Mouse (Mus musculus): ENCODE measurements around the gene Ccdc157. TPM values are rescaled to one million over a fixed set of nuclear protein-coding genes. Genes with fewer than 3 reads are reported as not detected.
"Not testable (repeated sequence)": the region's sequence is repeated elsewhere in the genome, so short reads cannot be mapped to it uniquely, and the experiment has no call there.

Ccdc157 gene
- polyA plus RNA-seq, 1 experiment from 2014 or later = 5.7 TPM

DNA sequence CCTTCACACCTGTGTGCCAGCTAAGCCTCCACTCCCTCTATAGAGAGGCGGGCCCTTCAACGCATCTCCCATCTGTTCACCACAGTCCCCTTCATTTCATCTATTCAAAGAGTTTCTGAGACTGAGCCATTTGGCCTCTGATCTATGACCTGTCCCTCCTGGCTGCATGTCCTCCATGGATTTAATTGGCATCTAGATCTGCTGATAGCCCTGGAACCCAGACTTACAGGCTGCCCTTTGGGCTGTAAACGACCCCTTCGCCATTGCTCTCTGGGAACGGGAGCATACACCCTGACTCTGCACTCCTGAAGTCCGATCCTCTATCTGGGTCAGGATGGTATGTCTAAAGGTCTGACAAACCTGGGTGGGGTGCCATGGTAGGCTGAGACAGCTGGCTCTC, 47.2 kb downstream of the Ccdc157 start:
- WGBS = 72% methylated on average over 6 of the region's 6 CpGs
- H3K9ac ChIP-seq (replicated peaks; ENCODE audit: low read depth, low read length) = no peak overlapping the region
- H3K27ac ChIP-seq (ENCODE audit: low read length) = no peak overlapping the region
- ATAC-seq (ENCODE audit: insufficient number of reproducible peaks, insufficient read depth, low FRiP score, low read depth) = no peak
- H3K36me3 ChIP-seq (ENCODE audit: control insufficient read depth, insufficient read depth, low read length) = no peaks in the 10 kb centered on the region
- H3K4me1 ChIP-seq (ENCODE audit: control insufficient read depth, insufficient read depth, low read length) = peaks cover 3% of the 10 kb centered on the region; the same call in 1 of the 2 replicates
- H3K9me3 ChIP-seq (ENCODE audit: control insufficient read depth, low read depth, low read length) = no peaks in the 10 kb centered on the region
- no peaks in the 10 kb centered on the region for H3K27me3 ChIP-seq (ENCODE audit: control insufficient read depth, insufficient read depth, low read length)
- H3K4me3 ChIP-seq (ENCODE audit: low read depth, low read length) = no peak overlapping the region
- no peak overlapping the region for H3K4me2 ChIP-seq (replicated peaks; ENCODE audit: low read depth, low read length)

DNA sequence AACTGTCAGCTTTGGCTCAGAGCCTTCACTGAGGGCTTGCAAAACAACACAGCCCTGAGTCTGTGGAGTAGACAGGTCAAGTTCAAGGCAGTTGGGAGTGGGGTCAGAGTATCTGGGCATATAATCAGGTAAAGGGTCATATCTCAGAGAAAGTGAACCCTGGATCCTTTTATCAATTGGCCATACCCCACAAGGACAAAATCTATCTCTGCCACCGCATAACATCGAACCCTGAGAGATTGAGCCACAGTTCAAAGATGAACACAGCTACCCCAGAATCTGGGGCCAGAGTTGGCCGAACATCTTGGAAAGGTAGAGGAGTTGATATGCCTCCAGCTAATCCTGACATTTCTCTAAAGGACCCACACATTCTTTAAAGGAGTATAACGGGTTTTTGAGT, 48.1 kb downstream of the Ccdc157 start:
- ATAC-seq (ENCODE audit: insufficient number of reproducible peaks, insufficient read depth, low FRiP score, low read depth) = no peak

DNA sequence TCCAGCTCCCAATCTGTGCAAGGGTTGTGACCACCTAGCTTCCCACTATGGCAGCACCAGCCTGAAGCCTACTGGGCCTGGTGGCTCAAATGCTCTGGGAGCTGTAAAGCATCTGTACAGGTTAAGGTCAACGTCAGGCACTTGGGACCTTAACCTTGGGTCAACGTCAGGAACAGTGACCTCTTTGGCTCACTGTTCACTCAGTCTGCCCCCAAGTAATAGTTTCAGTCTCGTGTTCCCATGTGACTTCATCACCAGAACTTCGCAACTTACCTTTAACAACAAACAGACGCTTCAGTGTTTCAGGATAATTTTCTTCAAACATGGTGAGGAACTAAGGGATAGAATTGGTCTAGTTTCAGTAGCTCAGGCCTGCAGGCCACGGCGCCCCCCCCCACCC, 51.4 kb downstream of the Ccdc157 start:
- Histone ChIP-seq H3K4me2 (replicated peaks; ENCODE audit: low read depth, low read length) (no peak overlapping the region), H3K4me1 (ENCODE audit: control insufficient read depth, insufficient read depth, low read length) (no peaks in the 10 kb centered on the region), H3K9me3 (ENCODE audit: control insufficient read depth, low read depth, low read length) (no peaks in the 10 kb centered on the region), H3K27me3 (ENCODE audit: control insufficient read depth, insufficient read depth, low read length) (no peaks in the 10 kb centered on the region), H3K4me3 (ENCODE audit: low read depth, low read length) (no peak overlapping the region), H3K36me3 (ENCODE audit: control insufficient read depth, insufficient read depth, low read length) (no peaks in the 10 kb centered on the region), H3K9ac (replicated peaks; ENCODE audit: low read depth, low read length) (no peak overlapping the region), H3K27ac (ENCODE audit: low read length) (no peak overlapping the region)
- no peak for ATAC-seq (ENCODE audit: insufficient number of reproducible peaks, insufficient read depth, low FRiP score, low read depth)
- 77% methylated on average over 7 of the region's 7 CpGs for WGBS

More for the DNA sequence above, 48.1 kb downstream of the Ccdc157 start:
- no peaks in the 10 kb centered on the region for H3K36me3 ChIP-seq (ENCODE audit: control insufficient read depth, insufficient read depth, low read length)
- no peak overlapping the region for H3K4me3 ChIP-seq (ENCODE audit: low read depth, low read length)
- no peak overlapping the region for H3K4me2 ChIP-seq (replicated peaks; ENCODE audit: low read depth, low read length)
- H3K27me3 ChIP-seq (ENCODE audit: control insufficient read depth, insufficient read depth, low read length) = no peaks in the 10 kb centered on the region
- no peak overlapping the region for H3K27ac ChIP-seq (ENCODE audit: low read length)
- no peaks in the 10 kb centered on the region for H3K4me1 ChIP-seq (ENCODE audit: control insufficient read depth, insufficient read depth, low read length)
- no peaks in the 10 kb centered on the region for H3K9me3 ChIP-seq (ENCODE audit: control insufficient read depth, low read depth, low read length)
- WGBS = 84% methylated on average over 4 of the region's 4 CpGs
- H3K9ac ChIP-seq (replicated peaks; ENCODE audit: low read depth, low read length) = no peak overlapping the region

DNA sequence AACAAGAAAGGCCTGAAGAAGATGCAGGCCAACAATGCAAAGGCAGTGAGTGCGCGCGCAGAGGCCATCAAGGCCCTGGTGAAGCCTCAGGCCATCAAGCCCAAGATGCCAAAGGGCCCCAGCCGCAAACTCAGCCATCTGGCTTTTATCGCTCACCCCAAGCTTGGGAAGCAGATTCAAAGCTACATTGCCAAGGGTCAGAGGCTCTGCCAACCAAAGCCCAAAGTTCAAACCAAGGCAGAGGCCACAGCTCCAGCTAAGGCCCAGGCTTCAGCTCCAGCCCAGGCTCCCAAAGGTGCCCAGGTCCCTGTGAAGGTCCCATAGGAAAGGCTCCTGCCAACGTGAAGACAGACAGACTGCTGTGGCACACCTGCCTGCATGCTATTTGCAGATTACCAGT, 52.2 kb downstream of the Ccdc157 start:
- ATAC-seq (ENCODE audit: insufficient number of reproducible peaks, insufficient read depth, low FRiP score, low read depth); H3K4me1 ChIP-seq (ENCODE audit: control insufficient read depth, insufficient read depth, low read length); H3K36me3 ChIP-seq (ENCODE audit: control insufficient read depth, insufficient read depth, low read length); H3K27ac ChIP-seq (ENCODE audit: low read length); H3K9ac ChIP-seq (replicated peaks; ENCODE audit: low read depth, low read length); H3K4me3 ChIP-seq (ENCODE audit: low read depth, low read length); H3K9me3 ChIP-seq (ENCODE audit: control insufficient read depth, low read depth, low read length); H3K4me2 ChIP-seq (replicated peaks; ENCODE audit: low read depth, low read length); H3K27me3 ChIP-seq (ENCODE audit: control insufficient read depth, insufficient read depth, low read length): not testable (repeated sequence)
- 89% methylated on average over 6 of the region's 6 CpGs for WGBS

DNA sequence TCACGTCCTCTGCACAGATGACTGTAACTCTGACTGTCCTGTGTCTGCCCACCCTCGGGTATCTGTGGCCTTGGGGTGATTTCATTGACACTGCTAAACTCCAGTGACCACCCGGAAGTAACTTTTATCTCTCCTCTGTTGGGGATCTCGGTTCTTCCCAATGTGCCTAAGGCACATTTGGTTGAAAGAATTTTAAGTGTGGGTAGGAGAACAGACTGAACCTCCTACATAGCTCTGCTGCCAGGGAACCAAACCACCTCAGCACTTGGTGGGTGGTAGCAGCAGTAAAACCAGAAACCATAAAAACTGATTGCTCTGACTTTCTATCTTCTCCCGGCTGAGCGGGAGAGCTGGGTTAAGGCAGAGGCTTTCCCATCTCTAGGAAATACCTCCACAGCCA, 54.6 kb downstream of the Ccdc157 start:
- Histone ChIP-seq H3K4me1 (ENCODE audit: control insufficient read depth, insufficient read depth, low read length) (no peaks in the 10 kb centered on the region), H3K27ac (ENCODE audit: low read length) (no peak overlapping the region), H3K4me2 (replicated peaks; ENCODE audit: low read depth, low read length) (no peak overlapping the region), H3K9ac (replicated peaks; ENCODE audit: low read depth, low read length) (no peak overlapping the region), H3K36me3 (ENCODE audit: control insufficient read depth, insufficient read depth, low read length) (no peaks in the 10 kb centered on the region), H3K27me3 (ENCODE audit: control insufficient read depth, insufficient read depth, low read length) (no peaks in the 10 kb centered on the region), H3K4me3 (ENCODE audit: low read depth, low read length) (no peak overlapping the region), H3K9me3 (ENCODE audit: control insufficient read depth, low read depth, low read length) (no peaks in the 10 kb centered on the region)
- 78% methylated on average over 6 of the region's 6 CpGs for WGBS
- no peak for ATAC-seq (ENCODE audit: insufficient number of reproducible peaks, insufficient read depth, low FRiP score, low read depth)

DNA sequence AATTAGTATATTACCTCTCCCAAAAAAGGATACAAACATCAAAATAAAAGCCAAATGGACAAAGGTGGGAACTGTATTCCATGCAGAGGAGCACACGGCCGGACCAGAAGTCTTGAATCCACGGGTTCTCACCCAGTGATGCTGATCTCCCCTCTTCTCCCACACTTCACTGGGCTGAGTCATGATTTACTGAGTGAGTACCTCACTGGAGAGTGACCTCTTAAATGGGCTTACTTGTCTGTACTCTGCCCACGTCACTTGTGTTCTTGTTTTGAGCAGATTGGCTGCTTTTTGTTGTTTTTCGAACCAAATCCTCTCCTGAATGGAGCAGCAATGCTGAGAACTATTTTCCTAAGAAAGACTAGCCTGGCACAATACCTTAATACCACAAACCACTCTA, 55.1 kb downstream of the Ccdc157 start:
- 84% methylated on average over 5 of the region's 5 CpGs for WGBS
- Histone ChIP-seq H3K9me3 (ENCODE audit: control insufficient read depth, low read depth, low read length) (no peaks in the 10 kb centered on the region), H3K27me3 (ENCODE audit: control insufficient read depth, insufficient read depth, low read length) (no peaks in the 10 kb centered on the region), H3K9ac (replicated peaks; ENCODE audit: low read depth, low read length) (no peak overlapping the region), H3K4me2 (replicated peaks; ENCODE audit: low read depth, low read length) (no peak overlapping the region), H3K4me1 (ENCODE audit: control insufficient read depth, insufficient read depth, low read length) (no peaks in the 10 kb centered on the region), H3K27ac (ENCODE audit: low read length) (no peak overlapping the region), H3K36me3 (ENCODE audit: control insufficient read depth, insufficient read depth, low read length) (no peaks in the 10 kb centered on the region), H3K4me3 (ENCODE audit: low read depth, low read length) (no peak overlapping the region)
- ATAC-seq (ENCODE audit: insufficient number of reproducible peaks, insufficient read depth, low FRiP score, low read depth) = no peak

DNA sequence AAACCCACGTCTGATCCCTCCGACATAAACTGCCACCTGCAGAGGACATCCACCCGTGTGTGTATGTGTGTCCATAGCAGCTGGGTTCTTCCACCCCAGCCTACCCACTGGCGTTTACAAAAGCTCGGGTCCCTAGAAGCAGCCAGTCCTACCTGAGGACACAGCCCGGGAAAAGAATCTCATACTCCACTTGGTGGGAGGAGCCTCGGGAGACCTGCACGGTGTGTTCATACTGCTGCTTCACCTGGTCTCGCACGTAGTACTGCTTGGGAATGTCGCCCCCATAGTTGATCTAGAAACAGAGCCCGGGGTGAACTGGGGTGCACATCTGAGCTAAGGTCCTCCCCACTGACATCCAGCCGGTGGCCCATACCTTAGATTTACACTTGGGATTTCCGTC, 56.6 kb downstream of the Ccdc157 start:
- no peak overlapping the region for H3K27ac ChIP-seq (ENCODE audit: low read length)
- H3K9me3 ChIP-seq (ENCODE audit: control insufficient read depth, low read depth, low read length) = no peaks in the 10 kb centered on the region
- H3K9ac ChIP-seq (replicated peaks; ENCODE audit: low read depth, low read length) = no peak overlapping the region
- no peaks in the 10 kb centered on the region for H3K27me3 ChIP-seq (ENCODE audit: control insufficient read depth, insufficient read depth, low read length)
- no peak overlapping the region for H3K4me3 ChIP-seq (ENCODE audit: low read depth, low read length)
- 58% methylated on average over 14 of the region's 14 CpGs for WGBS
- no peaks in the 10 kb centered on the region for H3K4me1 ChIP-seq (ENCODE audit: control insufficient read depth, insufficient read depth, low read length)
- H3K4me2 ChIP-seq (replicated peaks; ENCODE audit: low read depth, low read length) = no peak overlapping the region
- H3K36me3 ChIP-seq (ENCODE audit: control insufficient read depth, insufficient read depth, low read length) = no peaks in the 10 kb centered on the region
- ATAC-seq (ENCODE audit: insufficient number of reproducible peaks, insufficient read depth, low FRiP score, low read depth) = no peak

DNA sequence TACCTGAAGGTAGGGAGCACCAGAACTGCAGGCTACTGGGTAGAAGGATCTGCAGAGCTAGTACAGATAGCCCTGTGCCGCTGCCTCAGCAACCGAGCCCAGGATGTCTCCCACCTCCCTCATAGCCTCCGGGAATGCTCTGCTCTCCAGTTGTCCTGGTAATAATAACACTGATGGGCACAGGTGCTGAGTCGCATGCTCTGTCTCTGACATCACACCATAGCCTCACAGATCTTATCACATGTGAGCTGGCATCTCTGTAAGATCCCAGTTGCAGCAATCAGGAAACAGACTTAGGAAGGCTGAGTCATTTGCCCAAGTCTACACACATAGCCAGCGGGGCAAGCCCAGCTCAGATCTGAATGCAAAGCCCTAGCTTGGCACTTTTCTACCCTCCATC, 58.2 kb downstream of the Ccdc157 start:
- no peak overlapping the region for H3K9ac ChIP-seq (replicated peaks; ENCODE audit: low read depth, low read length)
- no peak overlapping the region for H3K4me3 ChIP-seq (ENCODE audit: low read depth, low read length)
- no peak for ATAC-seq (ENCODE audit: insufficient number of reproducible peaks, insufficient read depth, low FRiP score, low read depth)
- WGBS = 76% methylated on average over 5 of the region's 5 CpGs
- H3K4me2 ChIP-seq (replicated peaks; ENCODE audit: low read depth, low read length) = no peak overlapping the region
- peaks cover 5% of the 10 kb centered on the region; the same call in 1 of the 2 replicates for H3K4me1 ChIP-seq (ENCODE audit: control insufficient read depth, insufficient read depth, low read length)
- no peaks in the 10 kb centered on the region for H3K27me3 ChIP-seq (ENCODE audit: control insufficient read depth, insufficient read depth, low read length)
- no peaks in the 10 kb centered on the region for H3K36me3 ChIP-seq (ENCODE audit: control insufficient read depth, insufficient read depth, low read length)
- H3K27ac ChIP-seq (ENCODE audit: low read length) = no peak overlapping the region
- no peaks in the 10 kb centered on the region for H3K9me3 ChIP-seq (ENCODE audit: control insufficient read depth, low read depth, low read length)

DNA sequence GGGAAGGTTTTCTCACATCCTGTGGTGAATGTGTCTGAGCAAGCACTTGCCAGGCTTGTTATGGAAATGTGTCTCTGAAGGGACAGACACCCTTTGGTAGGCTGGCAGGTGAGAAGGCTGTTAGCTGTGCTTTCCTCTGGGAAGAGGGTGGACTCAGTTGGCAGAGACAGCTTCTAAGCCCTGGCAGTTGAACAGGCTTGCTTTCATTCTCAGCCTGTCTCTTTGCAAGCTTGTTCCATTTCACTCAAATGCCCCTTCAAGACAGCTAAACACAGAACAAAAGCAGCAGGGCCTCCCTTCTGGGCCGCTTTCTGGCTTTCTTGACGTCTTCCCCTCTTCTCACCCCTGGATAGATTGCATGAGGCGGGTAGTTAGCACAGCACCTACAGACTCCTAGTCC, 60.6 kb downstream of the Ccdc157 start:
- Histone ChIP-seq H3K9ac (replicated peaks; ENCODE audit: low read depth, low read length) (no peak overlapping the region), H3K27ac (ENCODE audit: low read length) (no peak overlapping the region), H3K9me3 (ENCODE audit: control insufficient read depth, low read depth, low read length) (no peaks in the 10 kb centered on the region), H3K36me3 (ENCODE audit: control insufficient read depth, insufficient read depth, low read length) (no peaks in the 10 kb centered on the region), H3K27me3 (ENCODE audit: control insufficient read depth, insufficient read depth, low read length) (no peaks in the 10 kb centered on the region), H3K4me1 (ENCODE audit: control insufficient read depth, insufficient read depth, low read length) (peaks cover 11% of the 10 kb centered on the region; the same call in 1 of the 2 replicates), H3K4me2 (replicated peaks; ENCODE audit: low read depth, low read length) (no peak overlapping the region), H3K4me3 (ENCODE audit: low read depth, low read length) (no peak overlapping the region)
- ATAC-seq (ENCODE audit: insufficient number of reproducible peaks, insufficient read depth, low FRiP score, low read depth) = no peak
- WGBS = 62% methylated on average over 3 of the region's 3 CpGs

All from stomach, embryonic 14.5 days (tissue).